Mouse (Mus musculus): ENCODE data around the gene Ltbp2.
A peak's percentile ranks its signal among the peaks of the same experiment; 100 is the strongest.

Ltbp2 gene

DNA sequence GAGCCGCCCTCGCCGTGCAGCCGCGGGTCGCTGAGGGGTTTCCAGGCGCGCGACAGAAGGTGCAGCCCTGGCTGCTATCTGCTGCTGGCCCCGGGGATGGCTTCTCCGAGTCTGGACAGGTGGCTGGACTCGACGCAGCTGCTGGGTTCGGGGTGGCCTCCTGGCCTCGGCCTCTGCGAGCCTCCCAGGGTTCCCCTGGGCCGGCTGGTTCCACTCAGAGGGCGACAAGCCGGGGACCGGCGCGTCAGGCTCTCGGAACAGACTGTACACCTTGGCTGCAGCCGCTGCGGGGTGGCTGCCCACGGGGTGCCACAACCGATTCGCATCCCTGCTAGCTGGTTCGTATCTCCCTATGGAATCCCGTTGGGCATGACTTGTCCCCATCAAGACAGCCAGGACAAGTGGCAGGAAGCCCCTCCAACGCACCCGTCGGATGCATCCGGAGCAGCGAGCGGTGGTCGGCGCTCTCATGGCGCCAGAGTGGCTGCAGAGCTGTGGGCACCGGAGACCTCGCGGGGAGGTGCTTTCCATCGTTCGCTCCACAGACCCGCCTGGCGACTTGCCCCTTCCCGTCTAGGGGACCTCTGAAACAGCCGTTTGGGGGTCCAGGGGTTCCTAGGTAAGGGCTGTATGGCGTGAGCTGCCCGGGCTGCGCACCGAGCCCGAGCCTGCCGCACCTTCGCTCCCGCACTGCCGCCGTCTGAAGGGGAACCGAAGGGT lies 411 bp downstream of the Ltbp2 start:
- DNase-seq = no peak

GRCm38 (mm10) chr12:84873434-84873833 lies 2.9 kb downstream of the Ltbp2 start:
- DNase-seq = no peak

- DNase-seq = no peak
These were observed 4.0 kb downstream of the Ltbp2 start for GRCm38 (mm10) chr12:84872310-84872709.

DNA sequence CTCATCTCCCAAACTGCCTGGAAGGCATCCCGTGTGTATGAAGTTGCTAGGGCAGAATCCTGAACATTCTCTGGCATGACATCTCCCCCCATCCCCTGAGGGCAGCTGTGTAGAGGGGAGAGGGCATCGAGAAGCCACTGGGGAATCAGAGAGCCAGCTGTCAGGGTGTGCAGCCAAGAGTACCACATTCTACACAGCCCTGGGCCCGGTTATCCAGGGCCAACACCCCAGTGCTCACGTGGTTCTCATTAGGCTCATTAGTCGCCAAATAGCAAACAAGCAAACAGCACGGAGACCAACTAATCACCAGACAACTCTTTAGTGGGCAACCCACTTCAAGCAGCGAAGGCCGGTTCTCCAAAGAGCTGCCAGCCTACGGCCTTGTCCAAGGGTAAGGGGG lies 10.9 kb downstream of the Ltbp2 start:
- no peak for DNase-seq

DNA sequence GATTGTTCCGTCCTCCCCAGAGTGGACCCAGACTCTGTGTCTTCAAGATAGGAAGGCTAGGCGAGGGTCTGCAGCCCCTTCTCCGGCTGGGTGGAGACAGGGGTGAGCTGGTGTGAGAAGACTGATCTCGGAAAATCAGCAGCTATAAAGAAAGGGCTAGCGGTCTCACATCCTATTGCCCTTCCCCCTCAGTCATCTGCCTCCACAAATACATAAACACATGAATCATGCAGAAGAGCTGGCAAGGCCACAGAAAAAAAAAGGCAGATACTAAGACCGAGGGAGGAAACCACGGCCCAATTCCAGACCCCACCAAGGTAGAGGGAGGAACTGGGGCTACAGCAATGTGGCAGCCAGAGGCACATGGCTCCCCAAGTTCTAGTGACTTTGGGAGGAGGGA lies 11.5 kb downstream of the Ltbp2 start:
- DNase-seq = no peak

DNA sequence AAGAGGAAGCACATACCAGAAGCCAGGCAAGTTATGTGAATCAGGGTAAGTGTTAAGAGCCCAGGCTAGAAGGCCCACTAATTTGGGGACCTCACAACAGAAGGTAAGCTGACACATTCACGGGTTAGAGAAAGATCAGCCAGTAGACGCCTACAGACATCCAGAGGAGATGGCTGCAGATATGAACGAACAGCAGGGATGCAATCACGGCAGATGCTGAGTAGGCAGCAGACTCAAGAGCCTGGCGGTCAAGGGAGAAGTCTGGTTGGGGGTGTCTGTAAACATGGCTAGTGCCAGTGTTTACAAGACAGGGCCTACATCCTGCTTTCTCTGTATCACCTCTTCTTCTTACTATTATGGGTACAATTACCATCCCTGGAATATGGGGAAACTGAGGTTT lies 13.1 kb downstream of the Ltbp2 start:
- peak; percentile 24 for DNase-seq

DNA sequence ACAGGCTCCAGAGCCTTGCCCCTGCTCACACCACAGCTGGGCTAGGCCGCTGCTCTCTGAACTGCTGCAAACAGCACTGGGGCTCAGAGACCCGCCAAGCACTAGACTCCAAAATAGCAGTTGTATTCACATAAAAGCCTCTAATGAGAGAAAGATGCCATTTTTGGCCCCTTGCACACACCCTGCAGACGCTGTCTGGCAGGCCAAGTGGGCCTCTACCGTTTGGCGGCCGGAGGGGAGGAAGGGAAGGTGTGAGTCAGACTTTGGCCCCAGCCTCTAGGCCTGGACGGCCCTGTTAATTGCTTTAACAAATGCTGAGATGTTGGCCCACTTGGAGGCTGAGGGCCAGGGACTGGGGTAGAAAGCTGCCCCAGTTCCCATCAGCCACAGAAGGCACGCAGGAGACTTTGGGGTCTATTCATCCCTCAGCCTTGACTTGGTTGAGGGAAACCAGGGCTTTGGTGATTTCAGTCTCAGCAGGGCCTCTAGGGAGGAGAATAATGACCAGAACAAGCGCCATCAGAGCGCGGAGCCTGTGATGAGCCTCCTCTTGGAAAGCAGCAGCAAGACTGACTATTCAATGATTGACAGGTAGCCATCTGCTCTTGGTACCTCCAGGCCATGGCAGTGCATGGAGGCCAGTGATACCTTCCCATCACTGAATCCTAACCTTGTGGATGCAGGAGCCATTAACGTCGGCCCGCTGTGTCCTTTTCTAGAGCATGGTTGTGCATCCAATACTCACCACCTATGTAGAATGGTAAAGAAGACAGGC lies 14.0 kb downstream of the Ltbp2 start:
- DNase-seq = no peak

GRCm38 (mm10) chr12:84858149-84859113 lies 17.9 kb downstream of the Ltbp2 start:
- no peak for DNase-seq

GRCm38 (mm10) chr12:84857706-84858105 lies 18.6 kb downstream of the Ltbp2 start:
- no peak for DNase-seq

DNA sequence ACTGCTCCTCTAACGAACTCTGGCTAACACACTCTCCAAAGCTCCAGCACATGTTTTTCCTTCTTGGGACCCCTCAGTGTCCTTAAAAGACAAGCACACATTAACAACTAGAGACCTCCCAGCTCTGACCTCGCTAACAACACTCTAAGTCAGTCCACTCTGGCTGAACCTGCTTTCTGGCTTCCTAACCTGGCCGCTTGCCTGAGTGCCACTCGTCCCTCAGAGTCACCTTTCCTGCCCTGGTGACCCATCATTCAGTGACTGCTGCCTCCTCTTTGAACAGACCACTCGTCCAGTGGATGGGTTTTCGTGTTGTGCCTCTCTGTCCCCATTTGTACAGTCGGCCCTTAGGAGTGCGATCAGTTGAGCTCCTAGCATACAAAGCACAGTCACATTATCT lies 19.8 kb downstream of the Ltbp2 start:
- no peak for DNase-seq

GRCm38 (mm10) chr12:84855084-84855625 lies 21.2 kb downstream of the Ltbp2 start:
- no peak for DNase-seq

GRCm38 (mm10) chr12:84854392-84855033 lies 21.8 kb downstream of the Ltbp2 start:
- no peak for DNase-seq

DNA sequence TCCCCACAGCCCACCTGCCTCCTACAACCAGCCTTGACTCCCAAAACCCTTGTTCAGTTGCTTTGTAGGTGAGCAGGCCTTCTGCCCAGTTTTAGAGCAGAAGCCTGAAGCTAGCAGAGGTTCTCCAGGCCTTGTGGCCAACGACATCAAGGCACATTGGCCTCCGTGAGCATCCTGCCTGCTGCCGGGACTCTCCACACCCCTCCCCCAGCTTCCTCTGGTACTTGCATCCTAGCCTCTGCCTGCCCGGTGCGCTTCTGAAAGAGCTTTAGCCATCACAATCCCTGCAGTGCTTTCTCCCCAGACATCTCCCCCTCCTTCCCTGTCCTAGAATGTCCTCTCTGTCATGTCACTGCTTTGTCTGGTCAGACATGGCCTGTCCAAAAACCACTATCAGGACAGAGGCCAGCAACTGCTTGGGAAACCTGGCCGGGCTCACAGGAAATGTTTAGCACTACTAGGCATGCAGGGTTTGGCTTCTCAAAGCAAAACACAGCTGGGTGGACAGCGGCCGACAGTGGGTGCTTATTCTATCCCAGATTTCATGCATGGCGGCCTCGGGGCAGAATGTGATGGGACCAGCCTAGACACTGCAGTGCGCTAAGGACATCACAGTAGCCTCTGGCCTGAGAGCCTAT lies 24.8 kb downstream of the Ltbp2 start:
- no peak for DNase-seq

DNA sequence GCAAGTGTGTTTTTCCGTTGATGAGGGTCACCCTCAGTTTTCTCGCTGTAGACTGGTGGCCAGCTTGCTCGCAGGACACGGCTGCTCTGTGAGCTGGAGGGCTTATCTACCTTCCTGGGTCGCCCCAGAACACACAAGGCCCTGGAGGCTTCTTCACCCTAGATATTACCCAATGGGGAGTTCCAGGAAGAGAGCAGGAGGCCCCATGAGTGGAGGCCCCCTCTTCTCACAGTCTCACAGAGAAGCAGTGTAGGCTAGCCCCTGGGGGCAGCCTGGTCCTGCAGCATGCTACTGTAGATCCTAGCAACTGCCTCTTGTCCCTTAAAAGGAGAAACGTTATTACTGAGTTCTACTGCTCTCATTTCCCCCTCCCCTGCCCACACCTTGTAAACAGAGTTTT lies 28.4 kb downstream of the Ltbp2 start:
- no peak for DNase-seq

GRCm38 (mm10) chr12:84847480-84847879 lies 28.9 kb downstream of the Ltbp2 start:
- no peak for DNase-seq

GRCm38 (mm10) chr12:84846594-84847014 lies 29.7 kb downstream of the Ltbp2 start:
- DNase-seq = no peak

DNA sequence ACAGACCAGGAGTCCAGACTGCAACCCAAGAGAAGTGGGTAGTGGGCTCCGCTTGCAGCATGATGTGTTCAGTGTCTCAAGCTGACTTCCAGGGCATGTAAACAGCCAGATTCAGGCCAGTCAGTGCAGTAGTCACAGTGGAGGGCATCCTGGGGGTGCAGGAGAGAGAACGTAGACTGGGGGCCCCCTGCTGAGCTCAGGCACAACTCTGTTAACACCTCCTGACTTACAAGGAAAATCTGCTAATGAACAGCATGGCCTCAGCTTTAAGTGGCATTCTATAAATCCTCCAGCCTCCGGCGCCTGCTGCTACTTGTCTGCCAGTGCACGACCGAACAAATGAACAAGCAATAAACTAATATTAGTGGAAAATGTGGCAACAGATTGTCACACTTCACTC lies 33.6 kb downstream of the Ltbp2 start:
- no peak for DNase-seq

DNA sequence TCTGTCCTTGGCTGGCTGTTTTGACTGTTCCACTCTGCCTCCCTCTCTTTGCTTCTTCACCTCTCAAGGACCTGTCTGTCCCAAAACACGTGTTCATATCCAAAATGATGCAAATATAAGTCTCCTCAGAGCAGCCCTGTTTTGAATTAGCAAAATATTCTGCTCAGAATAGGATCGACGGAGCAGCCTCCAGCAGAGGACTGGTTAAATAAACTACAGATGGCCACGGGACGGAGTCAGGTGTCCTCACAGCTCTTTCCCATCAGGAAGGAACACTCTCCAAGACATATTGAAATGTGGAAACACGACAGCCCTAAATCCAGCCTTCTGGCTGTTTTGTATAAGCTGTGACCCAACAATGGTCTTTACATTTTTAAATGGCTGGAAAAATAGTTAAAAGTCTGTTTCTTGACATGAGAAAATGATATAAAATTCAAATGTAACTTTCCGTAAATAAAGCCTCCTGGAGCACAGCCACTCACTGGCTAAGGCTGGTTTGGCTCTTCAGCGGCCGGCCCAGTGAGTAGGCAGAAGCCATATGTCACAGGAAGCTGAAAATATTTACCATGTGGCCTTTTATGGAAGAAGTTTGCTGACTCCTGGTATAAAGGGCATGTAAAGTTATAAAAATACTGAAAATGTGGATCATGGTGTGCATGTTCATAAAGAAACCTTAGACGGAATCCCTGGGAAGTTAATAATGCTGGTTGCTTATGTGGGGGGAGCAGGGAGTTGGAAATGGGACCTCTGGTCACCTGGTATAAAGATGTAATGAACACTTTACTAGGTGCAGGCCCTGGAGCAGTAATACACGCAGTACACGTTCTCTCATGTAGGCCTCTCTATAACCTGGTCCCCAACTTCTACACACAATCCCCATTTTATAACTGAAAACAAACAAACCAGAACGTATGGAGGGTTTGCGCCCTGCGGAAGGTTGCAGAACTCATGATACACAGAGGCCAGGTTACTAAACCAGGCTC lies 34.9 kb downstream of the Ltbp2 start:
- DNase-seq = peak; percentile 27

DNA sequence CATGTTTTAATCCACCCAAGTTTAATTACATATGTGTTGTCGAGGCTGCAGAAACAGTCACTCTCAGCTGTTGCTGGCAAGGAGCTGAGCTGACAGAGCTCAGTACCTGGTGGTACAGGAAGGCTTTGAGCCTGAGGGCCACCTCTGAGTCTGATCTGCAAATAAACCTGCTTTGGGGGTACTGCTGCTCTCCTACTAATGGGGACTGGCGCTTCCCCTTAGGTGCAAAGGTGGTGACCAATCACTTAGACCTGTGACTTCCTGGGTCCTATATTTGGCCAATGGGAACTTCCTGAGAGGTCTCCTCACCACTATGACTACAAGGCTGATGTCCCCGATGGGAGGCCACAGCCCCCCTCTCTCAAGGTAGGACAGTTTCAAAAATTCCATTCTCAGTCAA lies 35.6 kb downstream of the Ltbp2 start:
- no peak for DNase-seq

DNA sequence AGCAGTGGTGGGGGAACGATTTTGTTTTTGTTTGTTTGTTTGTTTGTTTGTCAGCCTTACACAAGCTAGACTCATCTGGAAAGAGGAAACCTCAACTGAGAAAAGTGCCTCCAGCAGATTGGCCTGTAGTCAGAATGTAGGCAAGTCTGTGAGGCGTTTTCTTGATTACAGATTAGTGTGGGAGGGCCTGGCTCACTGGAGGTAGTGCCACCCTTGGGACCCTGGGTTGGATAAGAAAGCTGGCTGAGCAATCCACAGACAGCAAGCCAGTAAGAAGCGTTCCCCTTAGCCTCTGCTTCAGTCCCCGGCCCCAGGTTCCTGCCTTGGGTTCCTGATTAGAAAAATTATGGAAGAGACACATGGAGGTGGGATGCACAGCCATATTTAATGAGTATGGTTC lies 36.4 kb downstream of the Ltbp2 start:
- DNase-seq = no peak

DNA sequence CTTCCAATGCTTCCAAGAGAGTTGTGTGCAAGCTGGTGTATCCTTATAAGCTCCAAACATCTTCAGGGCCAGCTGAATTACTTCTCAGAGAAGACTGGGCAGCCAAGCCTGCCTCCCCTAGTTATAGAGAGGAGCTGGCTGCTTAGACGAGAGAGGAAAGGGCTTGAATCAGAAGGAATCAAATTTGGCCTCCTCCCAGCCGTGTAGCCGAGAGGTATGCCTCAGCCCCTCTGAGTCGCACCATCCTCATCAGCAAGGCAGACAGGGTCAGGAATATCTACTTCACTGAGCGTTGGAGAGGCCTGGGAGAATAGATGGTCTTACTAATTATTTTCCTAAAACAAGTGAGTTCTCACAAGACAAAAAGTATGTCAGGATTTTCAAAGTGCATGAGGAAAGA lies 40.7 kb downstream of the Ltbp2 start:
- no peak for DNase-seq

Data from right cerebral cortex, adult 18-20 months (tissue).